Mouse (Mus musculus): Measurements from ENCODE around the gene Gpx4. TPM values are rescaled to one million over a fixed set of nuclear protein-coding genes. Genes with fewer than 3 reads are reported as not detected.

Gene Gpx4
- polyA plus RNA-seq, 1 experiment = not detected

DNA sequence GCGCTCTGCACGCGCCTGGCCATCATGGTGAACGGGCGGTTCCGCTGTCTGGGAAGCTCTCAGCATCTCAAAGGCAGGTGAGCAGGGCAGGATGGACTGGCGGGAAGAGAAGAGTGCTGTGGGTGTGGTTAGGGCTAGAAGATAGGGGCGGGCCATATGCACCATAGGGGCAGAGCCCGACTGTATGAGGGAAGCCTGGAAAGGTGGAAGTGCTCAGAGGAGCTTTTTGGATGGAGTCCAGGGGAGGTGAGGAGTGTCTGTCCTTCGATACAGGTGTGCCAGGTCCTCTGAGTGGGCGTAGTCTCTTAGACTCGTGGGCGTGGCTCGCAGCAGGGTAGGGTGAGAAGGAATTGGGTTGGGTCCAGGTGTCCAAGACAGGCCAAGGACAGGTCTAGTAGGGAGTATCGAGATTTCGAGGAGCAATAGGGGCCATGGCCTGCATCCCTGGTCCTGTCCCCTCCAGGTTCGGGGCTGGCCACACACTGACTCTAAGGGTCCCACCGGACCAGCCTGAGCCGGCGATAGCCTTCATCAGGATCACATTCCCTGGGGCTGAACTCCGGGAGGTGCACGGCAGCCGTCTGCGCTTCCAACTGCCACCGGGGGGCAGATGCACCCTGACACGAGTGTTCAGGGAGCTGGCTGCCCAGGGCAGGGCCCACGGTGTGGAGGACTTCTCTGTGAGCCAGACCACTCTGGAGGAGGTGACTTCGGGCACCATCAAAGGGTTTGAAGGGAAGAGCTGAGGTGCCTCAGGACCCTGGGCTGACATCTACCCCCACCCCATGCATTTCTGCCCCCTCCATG is 32.3 kb upstream of the Gpx4 start:
- 50% methylated on average over 28 of the region's 28 CpGs for WGBS
- H3K4me1 ChIP-seq (ENCODE audit: control insufficient read depth, insufficient read depth, low read length) = no peaks in the 10 kb centered on the region
- H3K4me3 ChIP-seq (ENCODE audit: insufficient read depth, low read depth, low read length) = no peak overlapping the region
- H3K27ac ChIP-seq (ENCODE audit: insufficient read depth, low read depth, low read length) = no peak overlapping the region
- TF ChIP-seq CTCF (IDR thresholded peaks at IDR 0.05; ENCODE audit: insufficient read depth, low read depth, low read length) = no peak

GRCm38 (mm10) chr10:80015583-80015982 is 31.4 kb upstream of the Gpx4 start:
- TF ChIP-seq POLR2A (IDR thresholded peaks at IDR 0.05; ENCODE audit: insufficient read depth, low read depth, low read length) = no peak
- no peak for TF ChIP-seq CTCF (IDR thresholded peaks at IDR 0.05; ENCODE audit: insufficient read depth, low read depth, low read length)
- 78% methylated on average over 10 of the region's 10 CpGs for WGBS
- Histone ChIP-seq H3K4me3 (ENCODE audit: insufficient read depth, low read depth, low read length) (no peak overlapping the region), H3K4me1 (ENCODE audit: control insufficient read depth, insufficient read depth, low read length) (peaks cover 3% of the 10 kb centered on the region), H3K27ac (ENCODE audit: insufficient read depth, low read depth, low read length) (no peak overlapping the region)

GRCm38 (mm10) chr10:80016511-80016910 is 30.5 kb upstream of the Gpx4 start, which contains the start of gene Arhgap45:
TSS of gene Arhgap45 (plus strand) at chr10:80016653.
- Histone ChIP-seq H3K4me3 (ENCODE audit: insufficient read depth, low read depth, low read length) (peak within 1 kb of the TSS; percentile 0), H3K27ac (ENCODE audit: insufficient read depth, low read depth, low read length) (0 out of 2 replicates have a peak within 1 kb of the TSS, but pooled peaks have one; percentile 18), H3K4me1 (ENCODE audit: control insufficient read depth, insufficient read depth, low read length) (peaks cover 3% of the 10 kb centered on the region)
- WGBS = 77% methylated on average over 11 of the region's 11 CpGs
- no peak for TF ChIP-seq CTCF (IDR thresholded peaks at IDR 0.05; ENCODE audit: insufficient read depth, low read depth, low read length)
- TF ChIP-seq POLR2A (IDR thresholded peaks at IDR 0.05; ENCODE audit: insufficient read depth, low read depth, low read length) = no peak

GRCm38 (mm10) chr10:80016931-80017330 is 30.0 kb upstream of the Gpx4 start:
- WGBS = 93% methylated on average over 10 of the region's 10 CpGs
- H3K4me3 ChIP-seq (ENCODE audit: insufficient read depth, low read depth, low read length) = peak overlapping the region; percentile 0
- H3K27ac ChIP-seq (ENCODE audit: insufficient read depth, low read depth, low read length) = 0 out of 2 replicates have a peak overlapping the region, but pooled peaks have one; percentile 18
- H3K4me1 ChIP-seq (ENCODE audit: control insufficient read depth, insufficient read depth, low read length) = peaks cover 3% of the 10 kb centered on the region
- TF ChIP-seq POLR2A (IDR thresholded peaks at IDR 0.05; ENCODE audit: insufficient read depth, low read depth, low read length) (no peak), CTCF (IDR thresholded peaks at IDR 0.05; ENCODE audit: insufficient read depth, low read depth, low read length) (no peak)

DNA sequence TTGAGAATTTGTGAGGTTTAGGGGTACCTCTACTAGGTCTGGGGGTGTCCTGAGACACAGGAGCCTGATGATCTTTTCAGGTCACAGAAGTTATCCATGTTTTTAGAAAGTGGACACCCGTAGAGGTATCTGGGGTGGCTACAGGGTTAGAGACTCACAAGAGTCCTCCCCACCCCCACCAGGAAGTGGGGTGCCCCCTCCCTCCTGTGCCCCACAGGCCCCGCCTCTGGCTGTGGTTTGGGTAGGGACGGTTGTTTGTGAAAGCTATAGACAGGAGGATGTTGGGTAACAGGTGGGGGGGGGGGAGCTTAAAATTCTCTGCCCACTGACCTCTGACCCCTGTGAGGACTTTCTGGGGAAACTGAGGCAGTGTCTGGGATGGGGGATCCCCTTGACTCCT is 29.6 kb upstream of the Gpx4 start:
- H3K4me1 ChIP-seq (ENCODE audit: control insufficient read depth, insufficient read depth, low read length) = peaks cover 3% of the 10 kb centered on the region
- H3K27ac ChIP-seq (ENCODE audit: insufficient read depth, low read depth, low read length) = 0 out of 2 replicates have a peak overlapping the region, but pooled peaks have one; percentile 18
- peak overlapping the region; percentile 0; the same call in 1 of the 2 replicates for H3K4me3 ChIP-seq (ENCODE audit: insufficient read depth, low read depth, low read length)
- TF ChIP-seq CTCF (IDR thresholded peaks at IDR 0.05; ENCODE audit: insufficient read depth, low read depth, low read length) = no peak
- no peak for TF ChIP-seq POLR2A (IDR thresholded peaks at IDR 0.05; ENCODE audit: insufficient read depth, low read depth, low read length)
- WGBS = 85% methylated on average over 3 of the region's 3 CpGs

DNA sequence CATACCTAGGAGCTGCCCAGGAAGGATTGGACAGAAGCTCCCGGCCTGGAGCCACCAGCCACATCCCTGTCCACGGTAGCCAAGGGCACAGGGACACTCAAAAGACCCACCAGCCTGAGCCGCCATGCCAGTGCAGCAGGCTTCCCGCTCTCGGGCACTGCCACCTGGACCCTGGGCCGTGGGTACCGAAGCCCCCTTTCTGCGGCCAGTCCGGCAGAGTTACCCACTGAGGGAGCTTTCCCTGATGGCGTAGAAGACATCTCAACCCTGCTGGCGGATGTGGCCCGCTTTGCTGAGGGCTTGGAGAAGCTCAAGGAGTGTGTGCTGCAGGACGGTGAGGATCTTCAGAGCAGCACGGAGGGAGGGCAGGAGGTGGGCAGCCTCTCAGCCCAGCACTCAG is 29.2 kb upstream of the Gpx4 start:
- 83% methylated on average over 14 of the region's 14 CpGs for WGBS
- TF ChIP-seq POLR2A (IDR thresholded peaks at IDR 0.05; ENCODE audit: insufficient read depth, low read depth, low read length) = no peak
- no peak for TF ChIP-seq CTCF (IDR thresholded peaks at IDR 0.05; ENCODE audit: insufficient read depth, low read depth, low read length)
- Histone ChIP-seq H3K27ac (ENCODE audit: insufficient read depth, low read depth, low read length) (no peak overlapping the region), H3K4me1 (ENCODE audit: control insufficient read depth, insufficient read depth, low read length) (peaks cover 3% of the 10 kb centered on the region), H3K4me3 (ENCODE audit: insufficient read depth, low read depth, low read length) (no peak overlapping the region)

GRCm38 (mm10) chr10:80018739-80019297 is 28.1 kb upstream of the Gpx4 start:
- Histone ChIP-seq H3K4me1 (ENCODE audit: control insufficient read depth, insufficient read depth, low read length) (peaks cover 3% of the 10 kb centered on the region), H3K27ac (ENCODE audit: insufficient read depth, low read depth, low read length) (no peak overlapping the region), H3K4me3 (ENCODE audit: insufficient read depth, low read depth, low read length) (no peak overlapping the region)
- 16% methylated on average over 15 of the region's 15 CpGs for WGBS
- TF ChIP-seq CTCF (IDR thresholded peaks at IDR 0.05; ENCODE audit: insufficient read depth, low read depth, low read length) (no peak), POLR2A (IDR thresholded peaks at IDR 0.05; ENCODE audit: insufficient read depth, low read depth, low read length) (no peak)

DNA sequence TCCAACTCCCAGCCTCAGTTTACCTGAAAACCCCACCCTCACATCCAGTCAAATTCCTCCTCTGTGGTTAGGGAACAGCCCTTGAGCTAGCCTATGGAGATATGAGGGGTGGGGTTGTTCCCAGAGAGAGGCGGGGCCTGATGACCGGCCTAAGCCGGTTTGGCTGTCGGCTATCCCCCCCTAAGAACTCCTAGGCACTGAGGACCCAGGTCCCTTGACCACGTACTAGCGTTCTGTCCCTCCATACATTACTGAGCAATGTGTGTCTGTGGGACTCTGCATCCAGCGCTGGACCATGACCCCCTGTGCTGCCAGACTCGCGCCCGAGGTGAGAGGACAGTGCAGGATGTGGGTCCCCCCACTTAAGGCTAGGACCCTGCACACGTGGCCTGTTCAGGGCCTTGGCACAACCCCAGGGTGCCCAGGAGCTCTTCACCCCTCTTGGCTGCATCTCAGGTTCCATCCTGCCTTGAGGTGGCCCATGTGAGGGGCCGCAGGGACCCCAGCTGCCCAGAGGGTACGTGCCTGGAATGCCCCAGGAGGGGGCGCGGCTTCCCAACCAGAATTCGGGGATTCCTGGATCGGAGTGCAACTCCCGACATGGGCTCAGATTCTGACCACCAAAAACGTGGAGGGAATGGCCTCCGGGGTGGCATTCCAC is 27.4 kb upstream of the Gpx4 start:
- WGBS = 27% methylated on average over 20 of the region's 20 CpGs
- TF ChIP-seq POLR2A (IDR thresholded peaks at IDR 0.05; ENCODE audit: insufficient read depth, low read depth, low read length) = no peak
- no peak for TF ChIP-seq CTCF (IDR thresholded peaks at IDR 0.05; ENCODE audit: insufficient read depth, low read depth, low read length)
- Histone ChIP-seq H3K4me3 (ENCODE audit: insufficient read depth, low read depth, low read length) (no peak overlapping the region), H3K4me1 (ENCODE audit: control insufficient read depth, insufficient read depth, low read length) (peaks cover 3% of the 10 kb centered on the region), H3K27ac (ENCODE audit: insufficient read depth, low read depth, low read length) (no peak overlapping the region)

- H3K4me3 ChIP-seq (ENCODE audit: insufficient read depth, low read depth, low read length) = no peak overlapping the region
- 43% methylated on average over 11 of the region's 11 CpGs for WGBS
- H3K4me1 ChIP-seq (ENCODE audit: control insufficient read depth, insufficient read depth, low read length) = peaks cover 3% of the 10 kb centered on the region
- TF ChIP-seq POLR2A (IDR thresholded peaks at IDR 0.05; ENCODE audit: insufficient read depth, low read depth, low read length) (no peak), CTCF (IDR thresholded peaks at IDR 0.05; ENCODE audit: insufficient read depth, low read depth, low read length) (no peak)
- H3K27ac ChIP-seq (ENCODE audit: insufficient read depth, low read depth, low read length) = no peak overlapping the region
Observed at GRCm38 (mm10) chr10:80020191-80020590, 26.8 kb upstream of the Gpx4 start.

All from olfactory bulb, adult 2 months (tissue).